Mouse (Mus musculus) megakaryocyte progenitor cell, adult 5-6 weeks (primary cell): ENCODE measurements around the gene Rraga. TPM values are rescaled to one million over a fixed set of nuclear protein-coding genes. Genes with fewer than 3 reads are reported as not detected.

ENCODE experiments used
- ATAC-seq: replicated peaks from 2 replicates; pipeline ENCODE4 v1.8.0; 2016; ENCODE audit warnings: mild to moderate bottlenecking, moderate TSS enrichment, inconsistent platforms; ENCODE audit not compliant: poor library complexity
- total RNA-seq, 2 experiments: library from RNA; stranded (forward) in 1 of 2; stranded (reverse) in 1 of 2; fragments of 157-497, 149-512 nt in 1 of 2; fragments of 200-1000 nt in 1 of 2; gene quantifications; 2 replicates each; pipeline versions ENCODE4 v1.2.3 to v1.2.4; 2015 to 2017

Gene Rraga
- total RNA-seq (2015), result 31.0 and 34.5 TPM in 2 replicates
- 12.4 and 12.5 TPM in 2 replicates for total RNA-seq (2017)

- peak; percentile 88 for ATAC-seq
Measured at GRCm38 (mm10) chr4:86575283-86575983, at the start of gene Rraga. Gene Rraga, plus strand, starts transcription at chr4:86575668.

- no peak for ATAC-seq
Measured at GRCm38 (mm10) chr4:86527162-86528136, 48.0 kb upstream of the Rraga start.

DNA sequence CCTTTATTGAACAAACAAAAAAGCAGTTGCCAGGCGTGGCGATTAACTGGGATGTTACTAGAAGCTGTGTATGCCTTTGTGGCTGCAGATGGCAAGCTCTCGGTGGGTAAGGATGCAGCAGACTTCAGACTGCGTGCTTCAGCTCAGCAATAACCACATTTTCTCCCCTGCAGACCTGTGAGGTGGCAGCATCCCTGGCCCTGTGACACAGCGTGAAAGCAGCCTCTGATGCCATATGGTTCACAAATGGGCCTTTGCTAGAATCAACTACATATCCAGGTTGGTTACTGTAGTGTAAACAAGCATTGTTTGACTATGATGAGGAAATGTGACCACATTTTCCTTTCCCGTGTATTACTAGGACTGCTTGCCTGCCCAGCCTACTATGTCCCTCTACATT is 46.3 kb upstream of the Rraga start:
- no peak for ATAC-seq

DNA sequence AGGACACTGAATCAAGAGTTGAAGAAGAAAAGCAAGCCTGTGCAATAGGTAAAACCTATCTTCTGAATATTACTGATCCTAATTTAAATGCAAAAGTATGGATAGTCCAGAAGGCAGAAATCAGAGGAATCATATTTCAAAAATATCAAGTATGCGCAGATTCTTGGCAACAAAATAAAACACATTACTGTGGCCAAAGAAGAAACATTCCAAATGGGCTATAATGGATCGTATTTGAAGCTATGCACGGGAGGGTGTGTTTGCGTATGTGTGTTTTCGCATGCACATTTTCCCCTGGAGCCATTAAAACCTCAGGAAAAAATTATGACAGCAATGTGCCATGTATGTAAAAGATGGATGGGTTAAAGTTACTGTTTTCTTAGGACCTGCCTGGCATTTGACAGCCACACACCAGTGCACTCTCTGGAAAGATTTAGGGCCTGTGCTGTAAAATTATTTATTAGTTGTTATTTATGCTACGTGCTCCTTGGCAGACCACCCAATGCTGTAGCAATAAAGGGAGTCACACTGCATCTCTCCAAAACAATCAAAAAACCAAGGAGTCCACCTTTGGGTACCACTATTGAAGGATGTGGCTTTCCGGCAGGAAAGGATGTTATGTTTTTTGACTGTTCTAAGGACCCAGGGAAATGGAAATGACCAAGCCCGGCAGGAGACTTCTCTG is 41.9 kb upstream of the Rraga start:
- ATAC-seq, result no peak

- no peak for ATAC-seq
Measured at GRCm38 (mm10) chr4:86534091-86534481, 41.4 kb upstream of the Rraga start.

GRCm38 (mm10) chr4:86537972-86538371 is 37.5 kb upstream of the Rraga start:
- peak; percentile 68 for ATAC-seq

DNA sequence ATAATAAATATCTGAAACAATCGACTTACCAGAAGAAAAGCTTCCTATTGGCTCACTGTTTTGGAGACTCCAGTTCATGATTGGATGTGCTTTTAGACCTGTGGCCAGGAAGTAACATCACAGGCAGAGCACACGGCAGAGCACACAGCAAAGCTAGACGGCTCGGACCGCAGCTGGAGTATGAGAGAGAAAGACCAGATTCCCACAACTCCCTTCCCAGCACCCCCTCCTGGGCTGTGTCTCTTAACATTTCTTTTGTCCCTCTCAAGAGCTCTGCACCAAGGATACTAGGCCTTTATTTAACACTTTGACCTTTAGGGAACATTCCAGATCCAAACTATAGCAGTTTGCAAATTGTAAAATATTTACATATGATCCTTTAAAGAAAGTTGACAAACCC is 36.5 kb upstream of the Rraga start:
- ATAC-seq, result no peak

- peak; percentile 64 for ATAC-seq
Measured at GRCm38 (mm10) chr4:86541573-86541972, 33.9 kb upstream of the Rraga start.

DNA sequence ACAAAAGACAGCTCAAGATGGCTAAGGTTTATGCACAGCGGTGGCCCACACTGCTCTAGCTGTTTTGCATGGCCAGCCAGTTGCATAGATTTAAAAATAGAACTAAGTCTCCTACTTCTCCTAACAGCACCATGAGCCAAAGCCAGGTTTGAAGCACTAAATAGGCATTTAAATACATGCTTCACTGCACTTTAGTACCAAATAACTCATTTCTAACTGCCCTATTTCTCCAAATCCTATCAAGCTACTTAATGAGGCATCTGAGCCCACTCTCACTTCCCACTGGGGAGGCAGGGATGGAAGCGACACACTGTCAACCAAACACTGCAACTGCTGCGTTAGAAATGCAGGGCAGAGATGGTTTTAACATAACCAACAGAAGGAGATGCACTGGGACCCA is 31.5 kb upstream of the Rraga start:
- ATAC-seq, result no peak

- no peak for ATAC-seq
Measured at GRCm38 (mm10) chr4:86545615-86546014, 29.9 kb upstream of the Rraga start.

DNA sequence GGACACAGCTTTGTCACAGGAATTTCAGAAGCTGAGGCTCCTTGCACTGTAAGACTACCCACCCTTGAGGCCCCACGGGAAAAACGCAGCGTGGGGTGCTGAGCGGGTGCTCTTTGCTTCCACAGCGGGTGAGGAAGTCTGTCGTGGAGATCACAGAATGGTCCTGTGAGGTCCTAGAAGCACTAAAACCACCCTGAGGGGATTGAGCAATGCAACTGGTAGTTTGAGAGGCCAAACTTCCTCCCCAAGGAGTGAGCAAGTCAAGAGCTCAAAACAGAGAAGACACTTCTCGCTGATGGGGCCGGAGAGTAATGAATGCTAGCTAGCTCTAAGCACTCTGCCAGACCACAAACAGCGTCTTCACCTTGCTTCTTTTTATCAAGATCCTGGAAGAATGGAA is 27.1 kb upstream of the Rraga start:
- peak; percentile 96 for ATAC-seq

- ATAC-seq, result peak; percentile 82
Measured at GRCm38 (mm10) chr4:86555035-86555707, 20.3 kb upstream of the Rraga start.

- ATAC-seq, result no peak
Measured at GRCm38 (mm10) chr4:86557371-86557770, 18.1 kb upstream of the Rraga start.

DNA sequence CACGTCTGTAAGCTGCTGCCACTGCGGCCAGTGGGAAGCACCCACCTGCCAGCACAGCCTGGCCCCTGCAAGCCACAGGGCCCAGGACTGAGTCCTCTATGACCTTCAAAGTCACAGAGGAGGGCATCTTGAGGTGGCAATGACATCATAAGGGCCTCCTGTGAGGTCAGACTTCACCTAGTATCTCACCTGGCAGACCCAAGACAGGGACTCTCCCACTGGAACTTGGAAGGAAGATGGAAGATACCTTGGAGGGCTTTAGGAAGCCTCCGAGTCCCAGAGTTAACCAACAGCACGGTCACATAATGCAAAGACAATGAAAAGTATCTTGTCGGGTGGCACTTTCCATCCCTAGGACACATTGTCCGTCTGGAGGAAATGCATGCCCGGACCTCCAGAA is 17.2 kb upstream of the Rraga start, which contains the start of gene Saxo1:
Saxo1 (minus strand) TSS at position 101 of the 400 bp plus-strand sequence.
- no peak for ATAC-seq

- no peak for ATAC-seq
Measured at GRCm38 (mm10) chr4:86559006-86559405, 16.5 kb upstream of the Rraga start.

DNA sequence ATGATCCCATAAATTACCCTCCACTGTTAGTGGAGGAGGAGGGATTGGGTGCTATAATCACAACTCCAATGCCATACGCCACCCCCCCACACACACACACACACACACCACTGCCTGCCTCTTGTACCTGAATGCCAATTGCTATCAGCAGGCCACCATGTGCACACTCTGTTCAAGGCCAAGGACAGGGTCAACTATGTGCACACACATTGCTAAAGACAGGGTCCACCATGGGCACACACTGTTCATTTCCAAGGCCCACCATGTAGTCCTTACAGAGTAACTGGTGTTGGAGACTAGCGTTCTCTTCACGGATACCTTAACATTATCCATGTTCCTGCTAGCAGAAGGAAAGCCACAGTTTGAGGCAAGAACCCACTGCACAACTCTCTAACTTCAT is 14.4 kb upstream of the Rraga start:
- ATAC-seq, result no peak

- ATAC-seq, result peak; percentile 17
Measured at GRCm38 (mm10) chr4:86574939-86575282, 557 bp upstream of the Rraga start.

- peak; percentile 5; the same call in 1 of the 2 replicates for ATAC-seq
Measured at GRCm38 (mm10) chr4:86576120-86576541, 663 bp downstream of the Rraga start.

GRCm38 (mm10) chr4:86576630-86577225 is 1.3 kb downstream of the Rraga start:
- ATAC-seq, result no peak

DNA sequence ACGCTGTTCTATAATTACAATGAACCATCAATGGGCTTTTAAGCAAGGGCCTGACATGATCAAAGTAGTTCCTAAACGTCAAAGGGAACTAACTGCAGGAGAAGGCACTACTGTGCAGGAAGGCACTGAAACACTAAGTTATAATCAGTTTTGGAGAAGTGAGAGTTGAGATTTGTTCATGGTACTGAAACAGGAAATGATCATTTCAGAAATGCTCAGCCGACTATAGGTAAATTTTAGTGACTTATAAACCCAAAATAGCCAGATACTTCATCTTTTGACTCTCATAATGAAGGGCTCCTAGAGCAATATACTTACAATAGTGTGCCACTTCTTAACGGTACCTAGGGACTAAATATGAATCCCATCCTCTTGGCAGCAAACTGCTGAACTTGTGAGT is 4.6 kb downstream of the Rraga start:
- peak; percentile 32 for ATAC-seq
